Mouse (Mus musculus) heart, embryonic 15.5 days (tissue): ENCODE measurements around the gene Gm10447. TPM values are rescaled to one million over a fixed set of nuclear protein-coding genes. Genes with fewer than 3 reads are reported as not detected.

ENCODE experiments used
- ATAC-seq: fragments of 200-750 bp; cut with Nextera tagmentation; replicated peaks from 2 replicates; pipeline ENCODE4 v1.8.0; 2017; ENCODE audit warnings: low read depth, moderate TSS enrichment; ENCODE audit not compliant: insufficient number of reproducible peaks, insufficient read depth, low FRiP score
- H3K27ac ChIP-seq: fragments of 300-500 bp; sonication (generic); 2 replicates; pipeline ENCODE4 v1.5.1; 2015; ENCODE audit warnings: mild to moderate bottlenecking, inconsistent platforms
- H3K27me3 ChIP-seq: fragments of 300-500 bp; sonication (generic); 2 replicates; pipeline ENCODE4 v1.6.1; 2015; ENCODE audit warnings: inconsistent platforms
- H3K36me3 ChIP-seq: fragments of 300-500 bp; sonication (generic); 2 replicates; pipeline ENCODE4 v1.6.1; 2015; ENCODE audit warnings: mild to moderate bottlenecking, inconsistent platforms
- H3K4me1 ChIP-seq: fragments of 300-500 bp; sonication (generic); replicated peaks from 2 replicates; pipeline ENCODE4 v1.6.1; 2015; ENCODE audit warnings: inconsistent platforms
- H3K4me2 ChIP-seq: fragments of 300-500 bp; sonication (generic); 2 replicates; pipeline ENCODE4 v1.6.1; 2015; ENCODE audit warnings: inconsistent platforms, mild to moderate bottlenecking, moderate library complexity
- H3K4me3 ChIP-seq: fragments of 300-500 bp; sonication (generic); 2 replicates; pipeline ENCODE4 v1.5.1; 2015; ENCODE audit warnings: mild to moderate bottlenecking, inconsistent platforms
- H3K9ac ChIP-seq: fragments of 300-500 bp; sonication (generic); 2 replicates; pipeline ENCODE4 v1.6.1; 2015; ENCODE audit warnings: mild to moderate bottlenecking, inconsistent platforms
- H3K9me3 ChIP-seq: fragments of 300-500 bp; sonication (generic); replicated peaks from 2 replicates; pipeline ENCODE4 v1.6.1; 2016; ENCODE audit warnings: inconsistent platforms
- WGBS: fragments of 180-500 bp; shearing (Covaris S2); methylation state at CpG from one replicate; pipeline ENCODE4 v1.1.7; 2015; ENCODE audit warnings: mixed read lengths; 5-methylcytosine and 5-hydroxymethylcytosine counted together
- polyA plus RNA-seq: library from polyadenylated mRNA; unstranded; fragments of >200 nt; fragmentation: Nextera tagmentation; extraction: Ambion mirVana; gene quantifications from 2 replicates; pipeline ENCODE4 v1.2.1, GENCODE M21; 2015

The Gm10447 gene
- polyA plus RNA-seq, 1 experiment from 2014 or later: not detected

- Histone ChIP-seq H3K4me2 (no peak overlapping the region), H3K27me3 (peaks cover 87% of the 10 kb centered on the region), H3K9ac (no peak overlapping the region), H3K4me3 (no peak overlapping the region), H3K9me3 (no peaks in the 10 kb centered on the region), H3K27ac (no peak overlapping the region), H3K36me3 (no peaks in the 10 kb centered on the region), H3K4me1 (peaks cover 19% of the 10 kb centered on the region)
- no peak for ATAC-seq
- WGBS: 66% methylated on average over 7 of the region's 7 CpGs
These were observed 20.9 kb upstream of the Gm10447 start for GRCm38 (mm10) chr11:53477833-53478232.

GRCm38 (mm10) chr11:53475620-53476019, 18.7 kb upstream of the Gm10447 start:
- Histone ChIP-seq H3K27me3 (peaks cover 85% of the 10 kb centered on the region), H3K36me3 (no peaks in the 10 kb centered on the region), H3K4me2 (no peak overlapping the region), H3K27ac (no peak overlapping the region), H3K9me3 (no peaks in the 10 kb centered on the region), H3K4me1 (peaks cover 19% of the 10 kb centered on the region), H3K4me3 (no peak overlapping the region), H3K9ac (no peak overlapping the region)
- whole genome bisulfite sequencing: 37% methylated on average over 8 of the region's 8 CpGs
- no peak for ATAC-seq

- ATAC-seq: no peak
- H3K36me3 ChIP-seq: no peaks in the 10 kb centered on the region
- H3K4me1 ChIP-seq: peaks cover 13% of the 10 kb centered on the region
- no peak overlapping the region for H3K4me2 ChIP-seq
- no peak overlapping the region for H3K27ac ChIP-seq
- H3K4me3 ChIP-seq: no peak overlapping the region
- WGBS: 67% methylated on average over 3 of the region's 3 CpGs
- H3K9ac ChIP-seq: no peak overlapping the region
- no peaks in the 10 kb centered on the region for H3K9me3 ChIP-seq
- H3K27me3 ChIP-seq: peaks cover 66% of the 10 kb centered on the region
These were observed 15.8 kb upstream of the Gm10447 start for GRCm38 (mm10) chr11:53472709-53473108.

- H3K36me3 ChIP-seq: no peaks in the 10 kb centered on the region
- no peaks in the 10 kb centered on the region for H3K9me3 ChIP-seq
- H3K4me3 ChIP-seq: peak within 1 kb of the TSS; percentile 28
- H3K27me3 ChIP-seq: peaks cover 69% of the 10 kb centered on the region
- WGBS: 4% methylated on average over 29 of the region's 29 CpGs
- ATAC-seq: peak; percentile 70
- peaks cover 25% of the 10 kb centered on the region for H3K4me1 ChIP-seq
- no peak within 1 kb of the TSS for H3K27ac ChIP-seq
- H3K4me2 ChIP-seq: peak within 1 kb of the TSS; percentile 56
- peak within 1 kb of the TSS; percentile 28; the same call in 1 of the 2 replicates for H3K9ac ChIP-seq
These were observed 13.2 kb upstream of the Gm10447 start, which contains the start of gene Gm9837 for GRCm38 (mm10) chr11:53469968-53470695. TSS of gene Gm9837 (minus strand) at chr11:53470479.

- no peaks in the 10 kb centered on the region for H3K36me3 ChIP-seq
- no peak overlapping the region for H3K9ac ChIP-seq
- peaks cover 25% of the 10 kb centered on the region for H3K4me1 ChIP-seq
- 36% methylated on average over 16 of the region's 16 CpGs for WGBS
- H3K4me2 ChIP-seq: peak overlapping the region; percentile 56
- no peaks in the 10 kb centered on the region; the same call in 1 of the 2 replicates for H3K9me3 ChIP-seq
- H3K27me3 ChIP-seq: peaks cover 69% of the 10 kb centered on the region
- H3K4me3 ChIP-seq: 0 out of 2 replicates have a peak overlapping the region, but pooled peaks have one; percentile 28
- no peak overlapping the region for H3K27ac ChIP-seq
- no peak for ATAC-seq
These were observed 12.5 kb upstream of the Gm10447 start for GRCm38 (mm10) chr11:53469294-53469967.

GRCm38 (mm10) chr11:53466231-53466971, 9.5 kb upstream of the Gm10447 start:
- H3K27me3 ChIP-seq: peaks cover 79% of the 10 kb centered on the region
- H3K4me2 ChIP-seq: peak overlapping the region; percentile 69
- peaks cover 35% of the 10 kb centered on the region for H3K4me1 ChIP-seq
- no peaks in the 10 kb centered on the region; the same call in 1 of the 2 replicates for H3K9me3 ChIP-seq
- no peaks in the 10 kb centered on the region for H3K36me3 ChIP-seq
- peak overlapping the region; percentile 49 for H3K9ac ChIP-seq
- H3K4me3 ChIP-seq: peak overlapping the region; percentile 44
- 8% methylated on average over 40 of the region's 40 CpGs for WGBS
- H3K27ac ChIP-seq: no peak overlapping the region
- ATAC-seq: peak; percentile 27; the same call in 1 of the 2 replicates

GRCm38 (mm10) chr11:53463551-53464424, 6.9 kb upstream of the Gm10447 start:
- H3K27ac ChIP-seq: no peak overlapping the region

GRCm38 (mm10) chr11:53461727-53462126, 4.8 kb upstream of the Gm10447 start:
- Histone ChIP-seq H3K36me3 (no peaks in the 10 kb centered on the region), H3K4me1 (peaks cover 24% of the 10 kb centered on the region), H3K9me3 (no peaks in the 10 kb centered on the region; the same call in 1 of the 2 replicates), H3K4me2 (no peak overlapping the region), H3K4me3 (no peak overlapping the region), H3K9ac (no peak overlapping the region), H3K27me3 (peaks cover 56% of the 10 kb centered on the region), H3K27ac (no peak overlapping the region)
- 39% methylated on average over 5 of the region's 5 CpGs for WGBS
- ATAC-seq: no peak

More at GRCm38 (mm10) chr11:53463551-53464424, 6.9 kb upstream of the Gm10447 start:
- no peaks in the 10 kb centered on the region for H3K36me3 ChIP-seq
- peak overlapping the region; percentile 53 for H3K4me3 ChIP-seq
- peak overlapping the region; percentile 92 for H3K4me2 ChIP-seq
- peaks cover 66% of the 10 kb centered on the region for H3K27me3 ChIP-seq
- no peaks in the 10 kb centered on the region; the same call in 1 of the 2 replicates for H3K9me3 ChIP-seq
- ATAC-seq: no peak
- 7% methylated on average over 52 of the region's 55 CpGs for WGBS
- peak overlapping the region; percentile 49 for H3K9ac ChIP-seq
- peaks cover 22% of the 10 kb centered on the region for H3K4me1 ChIP-seq

GRCm38 (mm10) chr11:53460192-53460591, 3.3 kb upstream of the Gm10447 start:
- WGBS: 62% methylated on average over 3 of the region's 3 CpGs
- Histone ChIP-seq H3K27ac (no peak overlapping the region), H3K4me3 (no peak overlapping the region), H3K4me1 (peaks cover 15% of the 10 kb centered on the region), H3K36me3 (no peaks in the 10 kb centered on the region), H3K4me2 (no peak overlapping the region), H3K9ac (no peak overlapping the region), H3K9me3 (no peaks in the 10 kb centered on the region; the same call in 1 of the 2 replicates), H3K27me3 (peaks cover 42% of the 10 kb centered on the region)
- no peak for ATAC-seq

- ATAC-seq: no peak
- no peaks in the 10 kb centered on the region for H3K36me3 ChIP-seq
- no peak overlapping the region for H3K4me2 ChIP-seq
- peaks cover 13% of the 10 kb centered on the region for H3K4me1 ChIP-seq
- no peak overlapping the region for H3K27ac ChIP-seq
- H3K9me3 ChIP-seq: no peaks in the 10 kb centered on the region
- H3K9ac ChIP-seq: no peak overlapping the region
- no peak overlapping the region for H3K4me3 ChIP-seq
- 75% methylated on average over 3 of the region's 3 CpGs for WGBS
- peaks cover 30% of the 10 kb centered on the region for H3K27me3 ChIP-seq
These were observed 2.1 kb upstream of the Gm10447 start for GRCm38 (mm10) chr11:53458996-53459395.
